Comparison of ENCODE assay signal across 8 mouse cellular contexts in genomic region chr13:23400771-23401682, GRCm38 (mm10). TPM values are rescaled to one million over a fixed set of nuclear protein-coding genes. Genes with fewer than 3 reads are reported as not detected.
DNase-seq lines count a peak whose midpoint lies in the region; ATAC-seq lines count a peak whose summit lies in the region.

No protein-coding gene starts in this region.

- no peaks in the 10 kb centered on the region for H3K36me3 ChIP-seq in hindbrain, embryonic 12.5 days
- H3K36me3 ChIP-seq in midbrain, embryonic 10.5 days = no peaks in the 10 kb centered on the region

- 5% methylated on average over 24 of the region's 24 CpGs for WGBS in hindbrain, embryonic 12.5 days
- 3% methylated on average over 24 of the region's 24 CpGs for WGBS in midbrain, embryonic 10.5 days

- DNase-seq in left cerebral cortex, postnatal 14 days (ENCODE audit: low spot score in 2 of 2) = peak; percentile 63 to 65
- DNase-seq in left cerebral cortex, adult 18-20 months (ENCODE audit: low spot score in 2 of 2) = no peak
- DNase-seq in ZHBTc4 (ENCODE audit: low read depth, low spot score) = peak; percentile 68
- no peak for DNase-seq in midbrain, embryonic 10.5 days (ENCODE audit: low spot score)
- DNase-seq in ovary, postnatal 14 days (ENCODE audit: low spot score) = no peak
- DNase-seq in spleen, postnatal 14 days (ENCODE audit: low spot score in 2 of 2) = no peak
- no peak for DNase-seq in layer of hippocampus, postnatal 25 days (ENCODE audit: extremely low spot score in 1 of 2, low spot score in 1 of 2)

- peaks cover 41% of the 10 kb centered on the region for H3K27me3 ChIP-seq in hindbrain, embryonic 12.5 days
- H3K27me3 ChIP-seq in midbrain, embryonic 10.5 days (ENCODE audit: low read depth, poor library complexity, severe bottlenecking) = peaks cover 36% of the 10 kb centered on the region

- peak overlapping the region; percentile 31; the same call in 1 of the 2 replicates for H3K4me3 ChIP-seq in hindbrain, embryonic 12.5 days
- H3K4me3 ChIP-seq in midbrain, embryonic 10.5 days = peak overlapping the region; percentile 51

- intact Hi-C loops in left cerebral cortex, postnatal 14 days (cut with DNase I) = loop anchor here (1.0 to 10.0 kb wide), 3 partner anchors 11 to 1356 kb away; partner anchors contain the start of genes Hist1h2ag, Hist1h2bj and Hist1h4i

- H3K9me3 ChIP-seq in hindbrain, embryonic 12.5 days (replicated peaks) = 0 out of 2 replicates have a peak, but pooled peaks cover 3% of the 10 kb centered on the region
- H3K9me3 ChIP-seq in midbrain, embryonic 10.5 days (replicated peaks) = 0 out of 2 replicates have a peak, but pooled peaks cover 4% of the 10 kb centered on the region

- H3K9ac ChIP-seq in hindbrain, embryonic 12.5 days = no peak overlapping the region

- H3K4me2 ChIP-seq in hindbrain, embryonic 12.5 days (replicated peaks) = peak overlapping the region; percentile 53

- no peak for ATAC-seq in hindbrain, embryonic 12.5 days (ENCODE audit: low FRiP score)

- H3K4me1 ChIP-seq in hindbrain, embryonic 12.5 days = peaks cover 5% of the 10 kb centered on the region; the same call in 1 of the 2 replicates
- H3K4me1 ChIP-seq in midbrain, embryonic 10.5 days = peaks cover 11% of the 10 kb centered on the region

- H3K27ac ChIP-seq in hindbrain, embryonic 12.5 days = no peak overlapping the region
- H3K27ac ChIP-seq in midbrain, embryonic 10.5 days (replicated peaks) = no peak overlapping the region

RNA-seq across cellular contexts. Expression of gene Abt1, which starts 22.6 kb away (rescaled TPM):
- total RNA-seq in left cerebral cortex, postnatal 14 days (2021) = 1 to 10 TPM; 6.9 to 7.1 TPM
- 1 to 10 TPM; 9.0 to 9.5 TPM for total RNA-seq in left cerebral cortex, adult 18-20 months (2021)
- polyA plus RNA-seq in hindbrain, embryonic 12.5 days (2016; fragmentation: Nextera tagmentation; extraction: Ambion mirVana) = 11.6 and 12.0 TPM in 2 replicates
- polyA plus RNA-seq in midbrain, embryonic 10.5 days (2016; fragmentation: Nextera tagmentation; extraction: Ambion mirVana) = 14.3 and 14.7 TPM in 2 replicates
- total RNA-seq in layer of hippocampus, postnatal 25 days (2021) = 1 to 10 TPM; 8.5 to 8.9 TPM

RNA-seq across cellular contexts. Expression of gene Zfp322a, which starts 32.0 kb away (rescaled TPM):
- 10 to 100 TPM; 39.5 TPM for total RNA-seq in left cerebral cortex, postnatal 14 days (2021)
- total RNA-seq in left cerebral cortex, adult 18-20 months (2021) = 10 to 100 TPM; 29.5 to 31.7 TPM
- 58.9 and 63.2 TPM in 2 replicates for polyA plus RNA-seq in hindbrain, embryonic 12.5 days (2016; fragmentation: Nextera tagmentation; extraction: Ambion mirVana)
- 55.6 and 58.6 TPM in 2 replicates for polyA plus RNA-seq in midbrain, embryonic 10.5 days (2016; fragmentation: Nextera tagmentation; extraction: Ambion mirVana)
- 10 to 100 TPM; 34.3 to 40.0 TPM for total RNA-seq in layer of hippocampus, postnatal 25 days (2021)

Comparison
In these comparisons a context has a peak if more than half of its experiments do, and no peak if none do; other contexts are left out.
1. DNase-seq: peak in left cerebral cortex, postnatal 14 days (2 of 2) and ZHBTc4 (single experiment); none in left cerebral cortex, adult 18-20 months (0 of 2), midbrain, embryonic 10.5 days (single experiment), ovary, postnatal 14 days (single experiment), spleen, postnatal 14 days (0 of 2) and layer of hippocampus, postnatal 25 days (0 of 2).